Mouse (Mus musculus) kidney, embryonic 14.5 days (tissue): ENCODE measurements around the gene Fam53b. TPM values are rescaled to one million over a fixed set of nuclear protein-coding genes. Genes with fewer than 3 reads are reported as not detected.

ENCODE experiments used
- ATAC-seq: fragments of 200-750 bp; cut with Nextera tagmentation; 2 replicates; pipeline ENCODE4 v1.8.0; 2017; ENCODE audit warnings: moderate number of reproducible peaks, mild to moderate bottlenecking, moderate TSS enrichment, moderate library complexity; ENCODE audit not compliant: low FRiP score, low TSS enrichment
- H3K27ac ChIP-seq: fragments of 300-500 bp; sonication (generic); 2 replicates; pipeline ENCODE4 v1.5.1; 2014; ENCODE audit warnings: low read depth, mild to moderate bottlenecking, low read length, moderate library complexity, mixed read lengths
- H3K27me3 ChIP-seq: fragments of 300-500 bp; sonication (generic); 2 replicates; pipeline ENCODE4 v1.6.1; 2014; ENCODE audit warnings: mild to moderate bottlenecking, low read length; ENCODE audit not compliant: control insufficient read depth, insufficient read depth
- H3K36me3 ChIP-seq: fragments of 300-500 bp; sonication (generic); 2 replicates; pipeline ENCODE4 v1.6.1; 2014; ENCODE audit warnings: low read length, mixed read lengths; ENCODE audit not compliant: control insufficient read depth, insufficient read depth
- H3K4me1 ChIP-seq: fragments of 300-500 bp; sonication (generic); 2 replicates; pipeline ENCODE4 v1.6.1; 2014; ENCODE audit warnings: low read length, mixed read lengths; ENCODE audit not compliant: control insufficient read depth, insufficient read depth
- H3K4me2 ChIP-seq: fragments of 300-500 bp; sonication (generic); replicated peaks from 2 replicates; pipeline ENCODE4 v1.6.1; 2014; ENCODE audit warnings: low read depth, mild to moderate bottlenecking, low read length
- H3K4me3 ChIP-seq: fragments of 300-500 bp; sonication (generic); 2 replicates; pipeline ENCODE4 v1.5.1; 2014; ENCODE audit warnings: mild to moderate bottlenecking, low read length
- H3K9ac ChIP-seq: fragments of 300-500 bp; sonication (generic); 2 replicates; pipeline ENCODE4 v1.6.1; 2014; ENCODE audit warnings: low read depth, mild to moderate bottlenecking, low read length, moderate library complexity
- H3K9me3 ChIP-seq: fragments of 300-500 bp; sonication (generic); 2 replicates; pipeline ENCODE4 v1.6.1; 2016; ENCODE audit warnings: low read length; ENCODE audit not compliant: control insufficient read depth
- WGBS: fragments of 180-500 bp; shearing (Covaris S2); extraction: QIAGEN DNeasy Blood & Tissue Kit; methylation state at CpG from one replicate; pipeline ENCODE4 v1.1.7; 2014; 5-methylcytosine and 5-hydroxymethylcytosine counted together
- polyA plus RNA-seq: library from polyadenylated mRNA; unstranded; fragments of >200 nt; fragmentation: Nextera tagmentation; extraction: Ambion mirVana; gene quantifications from 2 replicates; pipeline ENCODE4 v1.2.1, GENCODE M21; 2014

Gene Fam53b
- polyA plus RNA-seq, 1 experiment from 2014 or later: 22.1 TPM

DNA sequence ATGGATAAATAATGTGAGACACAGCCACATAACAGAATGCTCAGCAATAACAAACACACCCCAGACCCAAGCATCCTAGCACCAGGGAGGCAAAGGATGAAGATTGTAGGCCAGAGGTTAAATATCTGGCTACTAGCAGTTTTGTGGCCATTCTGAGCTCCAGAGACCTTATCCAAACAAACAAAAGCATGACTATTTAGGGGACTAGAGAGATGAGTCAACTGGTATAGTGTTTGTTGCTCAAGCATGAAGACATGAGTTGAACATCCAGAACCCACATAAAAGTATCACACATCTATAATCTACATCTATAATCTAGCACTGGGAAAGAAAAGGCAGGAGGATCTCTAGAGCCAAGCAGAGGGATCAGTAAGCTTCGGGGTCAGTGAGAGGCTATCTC is 28.8 kb upstream of the Fam53b start:
- 89% methylated on average over 1 of the region's 1 CpGs for WGBS
- Histone ChIP-seq H3K27ac (no peak overlapping the region), H3K4me1 (no peaks in the 10 kb centered on the region), H3K36me3 (peaks cover 39% of the 10 kb centered on the region; the same call in 1 of the 2 replicates), H3K9ac (no peak overlapping the region), H3K4me3 (no peak overlapping the region), H3K4me2 (no peak overlapping the region), H3K9me3 (no peaks in the 10 kb centered on the region), H3K27me3 (no peaks in the 10 kb centered on the region)
- ATAC-seq: no peak

GRCm38 (mm10) chr7:132841287-132841686 is 27.6 kb upstream of the Fam53b start:
- no peaks in the 10 kb centered on the region for H3K27me3 ChIP-seq
- no peak overlapping the region for H3K27ac ChIP-seq
- H3K4me2 ChIP-seq: no peak overlapping the region
- H3K36me3 ChIP-seq: peaks cover 33% of the 10 kb centered on the region; the same call in 1 of the 2 replicates
- no peaks in the 10 kb centered on the region for H3K9me3 ChIP-seq
- ATAC-seq: no peak
- WGBS: 52% methylated on average over 5 of the region's 5 CpGs
- H3K4me1 ChIP-seq: no peaks in the 10 kb centered on the region
- no peak overlapping the region for H3K4me3 ChIP-seq
- H3K9ac ChIP-seq: no peak overlapping the region

DNA sequence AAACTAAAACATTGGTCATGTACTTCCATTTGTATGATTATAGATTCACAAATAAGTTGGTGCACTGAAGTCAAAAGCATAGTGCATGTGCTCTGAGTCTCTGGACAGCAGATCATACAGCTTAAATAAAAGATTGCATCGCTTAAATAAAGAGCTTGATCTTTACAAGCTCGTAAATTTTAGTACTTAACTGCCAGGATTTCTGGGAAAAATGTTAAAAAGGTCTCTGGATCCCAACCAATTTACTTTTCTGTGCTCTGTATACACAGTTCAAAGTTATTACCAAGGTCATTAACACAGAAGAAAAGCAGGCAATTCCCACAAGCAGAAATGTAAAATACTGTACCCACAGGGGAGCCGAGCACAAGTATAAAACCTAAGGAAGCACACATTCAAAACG is 17.3 kb upstream of the Fam53b start:
- WGBS: 57% methylated on average over 4 of the region's 4 CpGs
- H3K4me2 ChIP-seq: no peak overlapping the region
- H3K9ac ChIP-seq: no peak overlapping the region
- H3K27me3 ChIP-seq: no peaks in the 10 kb centered on the region
- H3K27ac ChIP-seq: no peak overlapping the region
- no peak overlapping the region for H3K4me3 ChIP-seq
- no peak for ATAC-seq
- H3K4me1 ChIP-seq: no peaks in the 10 kb centered on the region
- no peaks in the 10 kb centered on the region for H3K9me3 ChIP-seq
- H3K36me3 ChIP-seq: peaks cover 34% of the 10 kb centered on the region

DNA sequence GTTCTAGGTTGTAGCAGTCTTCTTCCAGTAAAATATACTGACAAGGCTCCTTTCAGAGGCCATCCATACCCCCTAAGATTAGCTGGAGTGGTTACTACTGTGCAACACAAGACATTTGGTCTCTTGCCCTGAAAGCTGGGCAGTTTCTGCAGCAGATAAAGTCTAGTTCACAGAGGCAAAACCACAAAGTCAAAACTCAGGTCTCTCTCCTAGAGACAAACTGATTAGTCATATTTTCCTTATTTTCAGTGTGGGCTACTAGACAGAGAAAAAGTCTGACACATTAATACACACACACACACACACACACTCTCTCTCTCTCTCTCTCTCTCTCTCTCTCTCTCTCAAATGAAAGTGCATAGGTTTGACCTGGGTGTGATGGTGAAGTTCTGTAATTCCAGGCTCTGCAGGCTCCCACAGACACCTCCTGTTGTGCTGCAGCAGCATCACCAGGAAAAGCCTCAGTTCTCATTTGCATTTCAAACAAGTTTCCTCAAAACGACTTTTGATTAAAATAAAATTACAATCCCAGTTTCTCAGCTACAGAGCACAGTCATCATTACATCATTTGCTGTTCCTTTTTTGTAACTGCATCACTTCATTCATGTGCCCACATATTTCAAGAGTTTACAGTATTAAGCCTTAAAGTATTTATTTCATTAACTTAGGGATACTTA is 10.8 kb upstream of the Fam53b start:
- no peak for ATAC-seq
- H3K36me3 ChIP-seq: peaks cover 30% of the 10 kb centered on the region
- no peak overlapping the region for H3K9ac ChIP-seq
- no peaks in the 10 kb centered on the region for H3K9me3 ChIP-seq
- no peak overlapping the region for H3K4me2 ChIP-seq
- H3K4me3 ChIP-seq: no peak overlapping the region
- H3K27me3 ChIP-seq: no peaks in the 10 kb centered on the region
- WGBS: 11% methylated on average over 1 of the region's 1 CpGs
- H3K4me1 ChIP-seq: no peaks in the 10 kb centered on the region
- no peak overlapping the region for H3K27ac ChIP-seq

DNA sequence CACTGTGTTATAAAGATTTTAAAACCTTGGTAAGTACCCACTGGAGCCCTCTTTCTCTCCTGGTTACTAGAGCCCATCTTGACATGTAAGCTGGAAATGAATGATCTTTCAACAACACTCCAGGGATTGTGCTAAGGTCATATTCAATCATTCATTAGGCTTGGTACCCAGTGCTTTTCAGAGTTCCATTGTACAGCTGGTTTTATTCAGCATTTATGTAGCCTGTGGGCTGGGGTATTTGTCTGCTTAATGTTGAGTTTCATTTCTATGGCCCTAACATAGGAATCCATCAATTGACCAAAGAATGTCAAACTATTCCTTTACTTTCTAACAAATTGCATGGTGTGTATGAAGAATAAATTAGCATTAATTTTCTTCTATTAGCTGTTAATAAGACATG is 10.1 kb upstream of the Fam53b start:
- Histone ChIP-seq H3K9me3 (no peaks in the 10 kb centered on the region), H3K27me3 (no peaks in the 10 kb centered on the region), H3K9ac (no peak overlapping the region), H3K36me3 (peaks cover 30% of the 10 kb centered on the region), H3K4me2 (no peak overlapping the region), H3K4me1 (no peaks in the 10 kb centered on the region), H3K4me3 (no peak overlapping the region), H3K27ac (no peak overlapping the region)
- ATAC-seq: no peak

- H3K9me3 ChIP-seq: no peaks in the 10 kb centered on the region
- WGBS: 88% methylated on average over 3 of the region's 3 CpGs
These were observed 7.0 kb upstream of the Fam53b start for GRCm38 (mm10) chr7:132820692-132821091.

GRCm38 (mm10) chr7:132817056-132817455 is 3.4 kb upstream of the Fam53b start:
- Histone ChIP-seq H3K27ac (no peak overlapping the region), H3K9me3 (no peaks in the 10 kb centered on the region), H3K27me3 (no peaks in the 10 kb centered on the region), H3K4me3 (no peak overlapping the region), H3K36me3 (peaks cover 3% of the 10 kb centered on the region; the same call in 1 of the 2 replicates), H3K4me2 (no peak overlapping the region), H3K9ac (no peak overlapping the region), H3K4me1 (peaks cover 9% of the 10 kb centered on the region; the same call in 1 of the 2 replicates)
- 92% methylated on average over 6 of the region's 6 CpGs for WGBS
- no peak for ATAC-seq

More at GRCm38 (mm10) chr7:132820692-132821091, 7.0 kb upstream of the Fam53b start:
- Histone ChIP-seq H3K27ac (no peak overlapping the region), H3K27me3 (no peaks in the 10 kb centered on the region), H3K4me3 (no peak overlapping the region), H3K9ac (no peak overlapping the region), H3K4me1 (no peaks in the 10 kb centered on the region), H3K36me3 (peaks cover 15% of the 10 kb centered on the region; the same call in 1 of the 2 replicates), H3K4me2 (no peak overlapping the region)
- ATAC-seq: no peak

GRCm38 (mm10) chr7:132816528-132816927 is 2.8 kb upstream of the Fam53b start:
- H3K36me3 ChIP-seq: peaks cover 3% of the 10 kb centered on the region; the same call in 1 of the 2 replicates
- H3K9ac ChIP-seq: no peak overlapping the region
- no peak overlapping the region for H3K4me3 ChIP-seq
- no peaks in the 10 kb centered on the region for H3K27me3 ChIP-seq
- H3K27ac ChIP-seq: no peak overlapping the region
- 79% methylated on average over 2 of the region's 2 CpGs for WGBS
- H3K9me3 ChIP-seq: no peaks in the 10 kb centered on the region
- no peak overlapping the region for H3K4me2 ChIP-seq
- H3K4me1 ChIP-seq: peaks cover 15% of the 10 kb centered on the region; the same call in 1 of the 2 replicates
- ATAC-seq: no peak

DNA sequence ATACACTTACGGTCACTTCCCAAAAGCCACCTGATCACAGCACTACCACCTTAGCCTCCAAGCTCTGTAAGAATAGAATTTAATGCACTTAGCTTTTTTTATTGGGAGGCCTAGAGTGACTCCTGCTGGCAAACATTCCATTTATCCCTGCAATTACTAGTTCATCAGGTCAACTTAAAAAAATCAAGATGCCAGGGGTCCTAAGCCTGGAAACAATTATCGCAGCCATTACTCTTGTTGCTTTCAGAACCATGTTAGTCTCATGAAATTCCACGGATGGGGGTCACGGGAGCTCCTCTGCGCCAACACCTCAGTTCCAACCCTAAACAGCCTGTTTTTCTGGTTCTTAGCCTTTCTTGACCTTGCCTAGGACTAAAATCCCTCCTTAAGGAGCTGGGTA is 1.4 kb upstream of the Fam53b start:
- H3K9me3 ChIP-seq: no peaks in the 10 kb centered on the region
- H3K4me1 ChIP-seq: peaks cover 21% of the 10 kb centered on the region; the same call in 1 of the 2 replicates
- H3K4me3 ChIP-seq: no peak overlapping the region
- no peak overlapping the region for H3K4me2 ChIP-seq
- no peaks in the 10 kb centered on the region for H3K27me3 ChIP-seq
- H3K27ac ChIP-seq: no peak overlapping the region
- H3K9ac ChIP-seq: no peak overlapping the region
- ATAC-seq: no peak
- WGBS: 71% methylated on average over 5 of the region's 5 CpGs
- H3K36me3 ChIP-seq: no peaks in the 10 kb centered on the region
